ENCODE assay signal across 21 mouse cellular contexts in genomic region chr13:110307188-110307587, GRCm38 (mm10). TPM values are rescaled to one million over a fixed set of nuclear protein-coding genes. Genes with fewer than 3 reads are reported as not detected.
A peak's percentile ranks its signal among the peaks of the same experiment; 100 is the strongest.
DNase-seq lines count a peak whose midpoint lies in the region; ATAC-seq and TF ChIP-seq lines count a peak whose summit lies in the region.
"Had no signal": no experiment of that assay in that cellular context is flagged by ENCODE, and none has a peak within 500 bp of the region (broad histone marks: within the 10 kb centered on the region; RNA-seq: fewer than 3 reads in every experiment).

No protein-coding gene starts in this region.

- WGBS in hindbrain, embryonic 12.5 days = 88% methylated on average over 5 of the region's 5 CpGs

- H3K79me2 ChIP-seq in myocyte (ENCODE audit: control insufficient read depth, insufficient read depth) = no peaks in the 10 kb centered on the region

- H3K4me2 ChIP-seq in myocyte (ENCODE audit: low read depth) = no peak overlapping the region
- H3K4me2 ChIP-seq in hindbrain, embryonic 12.5 days (replicated peaks) = no peak overlapping the region

- TF ChIP-seq POLR2A in myocyte (IDR thresholded peaks at IDR 0.05; ENCODE audit: insufficient read length, low read depth) = no peak

- H3K27ac ChIP-seq in hindbrain, embryonic 12.5 days = no peak overlapping the region

- H3K36me3 ChIP-seq in myocyte (ENCODE audit: control insufficient read depth, insufficient read depth) = no peaks in the 10 kb centered on the region
- H3K36me3 ChIP-seq in hindbrain, embryonic 12.5 days = no peaks in the 10 kb centered on the region
- H3K36me3 ChIP-seq: G1E had no signal

- H3K9me3 ChIP-seq in hindbrain, embryonic 12.5 days (replicated peaks) = no peaks in the 10 kb centered on the region
- H3K9me3 ChIP-seq: G1E had no signal

- H3ac ChIP-seq in myocyte (ENCODE audit: control insufficient read depth, insufficient read length) = no peak overlapping the region

- no peak overlapping the region for H3K9ac ChIP-seq in hindbrain, embryonic 12.5 days

- peak; percentile 60 for DNase-seq in MN1 (ENCODE audit: low spot score)
- no peak for DNase-seq in frontal cortex, adult 2 months (ENCODE audit: extremely low spot score in 1 of 2, low spot score in 1 of 2)
- DNase-seq: adrenal gland, adult 2 months; adrenal gland, adult 8-10 months; adrenal gland, postnatal 10 days; adrenal gland, postnatal 14 days; adrenal gland, postnatal 25 days; adrenal gland, postnatal 36 days; B cell, adult 2 months; cerebellum, adult 11 months; cerebellum, adult 11-12 months; cerebellum, adult 18-20 months; cerebellum, adult 2 months had no signal

- no peak for ATAC-seq in hindbrain, embryonic 12.5 days (ENCODE audit: low FRiP score)
- ATAC-seq: activated CD4-positive, CD25-positive, alpha-beta regulatory T cell, adult 4 months; CD4-positive, CD25-positive, alpha-beta regulatory T cell, adult 4 months; Patski had no signal

- no peaks in the 10 kb centered on the region for H3K4me1 ChIP-seq in hindbrain, embryonic 12.5 days

- H3K4me3 ChIP-seq in myocyte = no peak overlapping the region
- no peak overlapping the region for H3K4me3 ChIP-seq in hindbrain, embryonic 12.5 days

- H3K27me3 ChIP-seq in myocyte (ENCODE audit: control insufficient read depth, insufficient read depth, insufficient read length) = no peaks in the 10 kb centered on the region
- H3K27me3 ChIP-seq in hindbrain, embryonic 12.5 days = no peaks in the 10 kb centered on the region
- H3K27me3 ChIP-seq: CH12.LX had no signal

TF ChIP-seq in myocyte, 11 proteins besides CTCF, POLR2A, EP300 and RAD21:
- TF ChIP-seq CEBPB (IDR thresholded peaks at IDR 0.05; ENCODE audit: insufficient read depth, poor library complexity, severe bottlenecking) (peak; percentile 83), USF1 (IDR thresholded peaks at IDR 0.05; ENCODE audit: low read depth) (no peak)

RNA-seq across cellular contexts. Expression of gene Rab3c, which starts 26.4 kb away (rescaled TPM):
- 0.05 TPM for polyA plus RNA-seq in myocyte (2012; fragmentation: generic; extraction: Trizol)
- polyA plus RNA-seq in hindbrain, embryonic 12.5 days (2016; fragmentation: Nextera tagmentation; extraction: Ambion mirVana) = 86.8 and 90.8 TPM in 2 replicates
- polyA plus RNA-seq in frontal cortex, adult 2 months (2012; rRNA removed) = 63.7 and 69.3 TPM in 2 replicates
- polyA plus RNA-seq: activated CD4-positive, CD25-positive, alpha-beta regulatory T cell, adult 4 months; G1E; Patski had no signal

RNA-seq across cellular contexts. Expression of gene Gapt, which starts 49.8 kb away (rescaled TPM):
- not detected for polyA plus RNA-seq in myocyte (2012; fragmentation: generic; extraction: Trizol)
- polyA plus RNA-seq in hindbrain, embryonic 12.5 days (2016; fragmentation: Nextera tagmentation; extraction: Ambion mirVana) = 0.10 TPM in 1 of 2 replicates, not detected in the other
- polyA plus RNA-seq in frontal cortex, adult 2 months (2012; rRNA removed) = not detected in 2 replicates
- polyA plus RNA-seq: adrenal gland, adult 2 months; C2C12; cerebellum, adult 2 months; G1E; Patski had no signal

Comparison
In these comparisons a context has a peak if more than half of its experiments do, and no peak if none do; other contexts are left out.
1. RNA of gene Rab3c, which starts 26.4 kb away (polyA plus RNA-seq): 86.8 to 90.8 TPM in hindbrain, embryonic 12.5 days and 63.7 to 69.3 TPM in frontal cortex, adult 2 months; 0.05 TPM in myocyte (single experiment); every median in the first group is over 10 times any median in the second.